Mouse (Mus musculus) G1E (cell line): ENCODE results near the gene Ovch2.

Source experiments
- CTCF ChIP-seq: IDR thresholded peaks from 2 replicates; pipeline ENCODE4 v1.5.1; 2012; ENCODE audit warnings: low read depth, low read length, inconsistent platforms, mixed read lengths
- GATA1 ChIP-seq: IDR thresholded peaks from 2 replicates; pipeline ENCODE4 v1.6.1; 2012; ENCODE audit warnings: borderline replicate concordance, low read length, inconsistent platforms, mixed read lengths

- TF ChIP-seq CTCF (no peak), GATA1 (no peak)
These were observed 48.9 kb downstream of the Ovch2 start for GRCm38 (mm10) chr7:107752031-107752520.
